Mouse (Mus musculus): ENCODE measurements around the gene Mta2. TPM values are rescaled to one million over a fixed set of nuclear protein-coding genes. Genes with fewer than 3 reads are reported as not detected.

Gene Mta2
- polyA plus RNA-seq, 1 experiment from 2014 or later, result 153 TPM

DNA sequence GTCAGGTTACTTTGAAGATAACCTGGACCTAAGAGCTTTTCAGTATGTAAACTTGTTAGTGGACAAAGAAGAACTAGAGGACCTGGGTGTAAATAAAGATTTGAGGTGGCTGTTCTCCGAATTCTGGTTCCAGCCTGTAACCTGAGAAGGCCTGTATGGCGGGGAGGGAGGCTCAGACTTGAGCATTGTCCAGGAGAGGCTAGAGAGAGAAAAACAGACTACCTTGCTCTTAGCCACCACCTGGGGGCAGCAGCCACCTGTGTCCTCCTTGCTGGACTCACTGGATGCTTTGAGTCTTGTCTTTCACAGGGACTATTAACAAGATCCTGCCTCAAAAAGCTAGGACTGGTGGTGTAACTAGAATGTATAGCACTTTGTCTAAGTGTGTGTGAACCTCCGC lies 34.9 kb downstream of the Mta2 start:
- peak; percentile 78 for ATAC-seq
- no peak overlapping the region for H3K4me2 ChIP-seq (replicated peaks)
- no peaks in the 10 kb centered on the region for H3K27me3 ChIP-seq
- H3K36me3 ChIP-seq, result peaks cover 95% of the 10 kb centered on the region
- no peak overlapping the region for H3K27ac ChIP-seq
- H3K4me1 ChIP-seq (replicated peaks), result peaks cover 6% of the 10 kb centered on the region; the same call in 1 of the 2 replicates
- 47% methylated on average over 3 of the region's 3 CpGs for WGBS
- H3K9me3 ChIP-seq, result no peaks in the 10 kb centered on the region
- no peak overlapping the region for H3K4me3 ChIP-seq (replicated peaks)
- H3K9ac ChIP-seq (replicated peaks), result no peak overlapping the region

DNA sequence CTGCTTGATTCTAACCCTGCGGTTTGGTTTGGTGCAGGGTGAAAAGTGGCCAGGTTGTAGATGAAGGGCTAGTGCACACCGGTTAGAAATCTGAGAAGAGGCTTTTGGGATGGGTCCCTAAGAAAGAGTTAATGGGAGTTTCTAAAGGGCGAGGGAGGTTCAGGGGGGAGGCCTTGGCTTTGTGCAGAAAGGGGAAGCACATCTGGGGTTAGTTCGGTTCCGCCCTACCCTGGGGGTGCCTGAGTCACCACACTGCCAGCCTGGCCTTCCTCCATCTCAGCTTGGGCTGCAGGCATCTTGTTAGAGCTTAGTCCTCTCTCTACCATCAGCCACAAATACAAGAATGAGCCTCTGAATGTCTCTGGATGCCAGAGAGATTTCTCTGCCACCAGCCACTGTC lies 39.1 kb downstream of the Mta2 start:
- H3K4me1 ChIP-seq (replicated peaks), result peaks cover 45% of the 10 kb centered on the region
- no peak overlapping the region for H3K4me2 ChIP-seq (replicated peaks)
- 72% methylated on average over 5 of the region's 5 CpGs for WGBS
- H3K4me3 ChIP-seq (replicated peaks), result no peak overlapping the region
- ATAC-seq, result no peak
- H3K27ac ChIP-seq, result 0 out of 2 replicates have a peak overlapping the region, but pooled peaks have one; percentile 19
- no peak overlapping the region for H3K9ac ChIP-seq (replicated peaks)
- H3K9me3 ChIP-seq, result no peaks in the 10 kb centered on the region
- H3K36me3 ChIP-seq, result peaks cover 57% of the 10 kb centered on the region
- H3K27me3 ChIP-seq, result no peaks in the 10 kb centered on the region

DNA sequence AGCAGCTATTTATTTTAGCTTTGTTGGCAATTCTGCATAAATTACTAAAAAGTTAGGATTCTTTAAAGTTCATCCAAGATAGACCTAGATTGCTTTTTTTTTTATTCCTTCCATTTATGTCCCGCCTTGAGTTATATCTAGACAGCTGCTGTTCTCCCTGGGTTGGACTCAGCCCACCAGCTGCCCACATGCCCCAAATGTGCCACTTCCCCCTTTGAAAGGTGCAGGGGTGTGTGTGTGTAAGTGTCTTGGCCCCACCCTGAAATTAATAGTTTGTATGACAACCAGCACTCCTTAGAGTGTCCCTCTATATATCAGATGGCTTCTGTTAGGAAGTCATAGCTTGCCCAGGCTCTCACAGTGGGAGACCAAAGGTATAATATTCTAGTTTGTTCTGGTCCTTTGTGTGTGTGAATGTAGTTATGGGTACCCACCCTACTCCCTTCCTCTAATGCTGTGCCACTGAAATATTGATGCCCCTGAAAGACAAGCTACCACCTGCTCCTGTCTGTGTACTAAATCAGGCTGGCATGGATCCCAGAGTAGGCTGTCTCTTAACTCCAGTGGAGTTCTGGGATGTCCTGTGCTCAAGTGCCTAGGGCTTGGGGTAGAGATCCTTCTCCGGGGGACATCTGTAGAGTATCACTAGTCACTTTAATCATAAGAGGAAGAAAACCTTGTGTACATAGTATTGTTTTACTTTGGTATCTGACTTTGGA lies 39.9 kb downstream of the Mta2 start:
- Histone ChIP-seq H3K9ac (replicated peaks) (no peak overlapping the region), H3K4me3 (replicated peaks) (no peak overlapping the region), H3K4me1 (replicated peaks) (peaks cover 45% of the 10 kb centered on the region), H3K9me3 (no peaks in the 10 kb centered on the region), H3K27me3 (0 out of 2 replicates have a peak, but pooled peaks cover 3% of the 10 kb centered on the region), H3K27ac (no peak overlapping the region), H3K4me2 (replicated peaks) (no peak overlapping the region), H3K36me3 (peaks cover 48% of the 10 kb centered on the region)
- no peak for ATAC-seq
- WGBS, result 83% methylated on average over 2 of the region's 2 CpGs

DNA sequence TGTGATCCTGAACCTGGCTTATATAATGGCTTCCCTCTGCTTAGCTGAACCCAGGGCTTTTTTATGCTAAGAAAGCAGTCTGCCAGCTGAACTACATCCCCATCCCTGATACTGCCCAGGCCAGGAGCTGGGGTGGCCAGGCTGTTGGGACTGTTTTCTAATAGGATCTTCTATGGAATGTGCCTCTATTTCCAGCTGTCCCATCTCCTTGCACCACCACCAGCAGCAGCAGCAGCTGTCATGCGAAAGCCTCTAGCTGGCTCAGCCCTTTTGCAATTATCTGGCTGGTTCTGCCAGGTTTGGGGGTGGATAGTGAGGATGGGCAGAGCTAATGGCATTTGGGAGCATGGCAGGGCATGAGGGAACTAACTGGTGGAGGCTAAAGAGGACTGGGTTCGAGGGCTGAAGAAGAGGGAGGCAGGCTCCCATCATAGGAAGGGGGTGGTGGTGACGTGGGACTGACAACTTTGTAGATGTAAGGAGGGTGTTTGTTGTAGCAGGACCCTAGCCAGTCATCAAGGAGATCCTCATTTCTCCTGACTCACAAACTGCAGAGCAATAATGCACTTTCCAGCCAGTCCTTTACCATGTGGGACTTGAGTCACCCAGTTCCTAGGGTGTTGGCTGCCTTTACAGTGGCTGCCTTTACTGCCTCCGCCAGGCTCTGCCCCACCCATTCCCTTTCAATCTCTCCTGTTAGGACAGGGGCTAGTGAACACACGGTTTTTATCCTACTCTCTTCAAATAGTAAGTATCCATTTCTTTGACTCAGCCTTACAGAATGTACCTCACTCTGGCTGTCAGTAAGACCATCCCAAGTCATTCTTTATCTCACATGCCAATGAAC lies 40.9 kb downstream of the Mta2 start:
- Histone ChIP-seq H3K27ac (no peak overlapping the region), H3K4me1 (replicated peaks) (peaks cover 45% of the 10 kb centered on the region), H3K27me3 (peaks cover 7% of the 10 kb centered on the region; the same call in 1 of the 2 replicates), H3K9ac (replicated peaks) (no peak overlapping the region), H3K9me3 (no peaks in the 10 kb centered on the region), H3K36me3 (peaks cover 40% of the 10 kb centered on the region), H3K4me3 (replicated peaks) (no peak overlapping the region), H3K4me2 (replicated peaks) (no peak overlapping the region)
- 57% methylated on average over 5 of the region's 5 CpGs for WGBS
- ATAC-seq, result no peak

DNA sequence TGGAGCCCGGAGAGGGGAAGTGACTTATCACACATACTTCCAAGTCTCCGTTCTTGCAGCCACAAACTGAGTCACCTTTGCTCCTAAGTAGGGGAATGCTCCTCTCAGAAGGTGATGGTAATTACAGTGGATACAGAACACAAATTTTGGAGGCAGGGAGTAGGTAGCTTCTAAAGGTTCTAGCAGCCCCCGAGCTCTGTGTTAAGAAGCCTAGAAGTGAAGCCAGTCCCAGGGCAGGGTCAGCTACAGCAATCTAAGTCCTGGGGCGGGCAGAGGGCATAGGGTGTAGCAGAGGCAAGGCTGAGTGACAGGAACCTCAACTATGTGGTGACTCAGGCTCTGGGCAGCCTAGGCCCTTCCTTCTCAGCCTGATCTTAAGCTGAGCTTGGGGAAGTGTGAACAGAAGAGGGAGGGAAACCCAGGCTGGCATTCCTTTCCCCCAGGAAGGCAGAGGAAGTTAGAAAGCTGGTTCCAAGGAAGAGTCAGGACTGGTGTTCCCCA lies 41.5 kb downstream of the Mta2 start:
- Histone ChIP-seq H3K9me3 (no peaks in the 10 kb centered on the region), H3K36me3 (peaks cover 33% of the 10 kb centered on the region), H3K27me3 (peaks cover 14% of the 10 kb centered on the region), H3K9ac (replicated peaks) (no peak overlapping the region), H3K27ac (peak overlapping the region; percentile 61; the same call in 1 of the 2 replicates), H3K4me2 (replicated peaks) (no peak overlapping the region), H3K4me1 (replicated peaks) (peaks cover 48% of the 10 kb centered on the region), H3K4me3 (replicated peaks) (no peak overlapping the region)
- no peak for ATAC-seq
- WGBS, result 54% methylated on average over 4 of the region's 4 CpGs

DNA sequence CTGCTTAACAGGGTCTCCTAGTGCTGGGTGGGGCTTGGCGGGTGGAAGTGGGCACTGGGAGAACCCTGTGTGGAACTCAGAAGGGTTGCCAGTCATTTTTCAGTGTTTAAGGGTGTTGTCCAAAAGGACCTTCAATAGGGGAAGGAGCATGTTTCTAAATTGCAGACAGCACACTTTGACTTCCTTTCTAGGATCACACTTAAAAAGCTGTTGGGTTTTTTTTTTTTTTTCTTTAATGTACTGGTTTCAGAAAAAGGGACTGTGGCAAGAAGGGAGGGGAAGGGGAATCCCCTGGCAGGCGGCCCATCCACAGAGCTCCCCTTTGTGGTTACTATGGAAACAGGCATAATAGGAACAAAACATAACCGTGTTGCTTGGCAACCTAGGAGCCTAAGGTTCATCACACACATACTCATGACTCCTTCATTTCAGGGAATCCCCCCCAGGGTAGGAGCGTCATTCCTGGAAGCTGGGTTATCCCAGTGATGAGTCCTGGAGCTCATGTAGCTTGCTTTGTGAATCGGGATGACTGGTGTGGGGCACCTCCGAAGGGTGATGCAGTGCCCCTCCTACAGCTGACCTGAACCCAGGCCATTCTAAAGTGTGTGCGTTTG lies 42.7 kb downstream of the Mta2 start:
- Histone ChIP-seq H3K9me3 (no peaks in the 10 kb centered on the region), H3K4me3 (replicated peaks) (peak overlapping the region; percentile 14; the same call in 1 of the 2 replicates), H3K36me3 (peaks cover 21% of the 10 kb centered on the region), H3K27me3 (peaks cover 26% of the 10 kb centered on the region), H3K4me1 (replicated peaks) (peaks cover 53% of the 10 kb centered on the region), H3K9ac (replicated peaks) (no peak overlapping the region; the same call in 1 of the 2 replicates), H3K27ac (peak overlapping the region; percentile 75), H3K4me2 (replicated peaks) (peak overlapping the region; percentile 42)
- ATAC-seq, result peak; percentile 82
- WGBS, result 3% methylated on average over 7 of the region's 7 CpGs

DNA sequence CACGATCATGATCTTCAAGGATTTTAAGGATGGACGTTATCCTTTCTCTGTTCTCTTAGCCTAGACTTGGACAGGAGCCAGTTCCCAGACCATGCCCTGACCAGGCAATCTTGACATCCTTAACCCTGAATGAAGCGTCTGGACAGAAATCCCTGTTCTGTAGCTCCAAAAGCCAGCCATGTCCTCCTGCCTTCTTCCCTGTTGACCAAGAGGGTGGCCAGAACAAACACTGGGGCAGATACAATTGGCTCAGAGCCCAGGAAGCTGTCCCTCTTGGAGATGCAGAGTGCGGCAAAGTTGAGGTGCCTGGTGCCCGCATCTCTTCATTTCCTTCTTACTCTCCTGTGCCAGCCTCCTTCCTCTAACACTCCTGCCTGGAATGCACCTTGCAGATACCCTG lies 44.2 kb downstream of the Mta2 start:
- no peak overlapping the region for H3K27ac ChIP-seq
- no peak overlapping the region for H3K4me2 ChIP-seq (replicated peaks)
- peaks cover 7% of the 10 kb centered on the region; the same call in 1 of the 2 replicates for H3K36me3 ChIP-seq
- no peak for ATAC-seq
- peaks cover 67% of the 10 kb centered on the region for H3K4me1 ChIP-seq (replicated peaks)
- no peak overlapping the region for H3K4me3 ChIP-seq (replicated peaks)
- no peak overlapping the region for H3K9ac ChIP-seq (replicated peaks)
- peaks cover 41% of the 10 kb centered on the region for H3K27me3 ChIP-seq
- no peaks in the 10 kb centered on the region for H3K9me3 ChIP-seq
- WGBS, result 62% methylated on average over 5 of the region's 5 CpGs

DNA sequence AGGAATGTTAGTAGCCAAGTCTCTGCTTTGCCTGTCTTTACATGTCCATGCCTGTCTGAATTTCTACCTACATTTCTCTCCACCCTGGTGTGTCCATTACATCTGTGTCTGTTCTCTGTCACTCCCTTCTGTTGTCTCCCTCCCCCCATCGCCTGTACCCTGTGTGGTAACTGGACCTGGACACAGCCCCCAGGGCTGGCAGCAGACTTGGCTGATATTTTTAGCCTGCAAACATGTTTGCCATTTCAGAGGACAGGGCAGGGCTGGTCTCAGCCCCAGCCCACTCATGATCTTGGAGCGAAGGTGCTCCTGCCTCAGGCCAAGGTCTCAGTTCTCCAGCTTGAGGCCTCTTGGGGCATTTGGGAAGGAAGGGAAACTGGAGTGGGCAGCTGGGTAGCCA lies 46.1 kb downstream of the Mta2 start:
- Histone ChIP-seq H3K9ac (replicated peaks) (no peak overlapping the region), H3K9me3 (no peaks in the 10 kb centered on the region), H3K4me2 (replicated peaks) (no peak overlapping the region), H3K4me3 (replicated peaks) (no peak overlapping the region), H3K36me3 (no peaks in the 10 kb centered on the region), H3K27me3 (peaks cover 57% of the 10 kb centered on the region), H3K27ac (no peak overlapping the region), H3K4me1 (replicated peaks) (peaks cover 54% of the 10 kb centered on the region)
- no peak for ATAC-seq
- WGBS, result 63% methylated on average over 2 of the region's 2 CpGs

DNA sequence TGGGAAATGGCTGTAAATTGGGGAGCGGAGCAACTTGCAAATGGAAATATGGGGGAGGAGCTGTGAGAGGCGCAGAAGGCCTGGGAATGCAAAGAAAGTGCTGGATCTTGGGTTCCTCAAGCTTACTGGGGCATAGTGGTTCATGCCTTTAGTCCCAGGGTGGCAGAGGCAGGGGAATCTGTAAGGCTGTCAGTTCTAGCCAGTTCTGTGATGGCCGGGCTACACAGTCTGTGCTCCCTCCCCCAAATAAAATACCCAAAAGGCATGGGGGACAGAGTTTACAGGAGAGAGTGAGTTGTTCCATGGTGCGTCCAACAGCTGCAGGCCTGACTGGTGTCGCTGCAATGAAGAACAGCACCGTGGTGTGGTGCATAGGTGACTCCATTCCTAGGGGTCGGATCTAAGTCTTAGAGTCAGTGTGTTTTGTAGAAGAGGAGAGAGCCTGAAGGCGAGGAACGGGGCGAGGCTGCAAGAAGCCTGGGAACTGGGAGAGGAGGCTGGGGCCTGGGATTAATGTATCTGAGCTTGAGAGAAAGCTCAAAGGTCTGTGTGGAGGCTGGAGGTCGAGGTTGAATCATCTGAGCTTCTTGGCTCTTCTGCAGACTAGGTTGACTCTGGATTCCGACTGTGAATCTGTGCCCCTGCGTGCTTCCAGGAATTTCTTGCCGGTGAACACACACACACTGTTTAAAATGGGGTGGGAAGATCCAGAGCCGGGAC lies 46.8 kb downstream of the Mta2 start:
- no peak for ATAC-seq
- H3K27ac ChIP-seq, result no peak overlapping the region
- 13% methylated on average over 15 of the region's 15 CpGs for WGBS
- no peaks in the 10 kb centered on the region for H3K9me3 ChIP-seq
- no peaks in the 10 kb centered on the region for H3K36me3 ChIP-seq
- peak overlapping the region; percentile 71 for H3K4me2 ChIP-seq (replicated peaks)
- peaks cover 47% of the 10 kb centered on the region for H3K4me1 ChIP-seq (replicated peaks)
- peak overlapping the region; percentile 46 for H3K4me3 ChIP-seq (replicated peaks)
- peaks cover 57% of the 10 kb centered on the region for H3K27me3 ChIP-seq
- peak overlapping the region; percentile 56 for H3K9ac ChIP-seq (replicated peaks)

DNA sequence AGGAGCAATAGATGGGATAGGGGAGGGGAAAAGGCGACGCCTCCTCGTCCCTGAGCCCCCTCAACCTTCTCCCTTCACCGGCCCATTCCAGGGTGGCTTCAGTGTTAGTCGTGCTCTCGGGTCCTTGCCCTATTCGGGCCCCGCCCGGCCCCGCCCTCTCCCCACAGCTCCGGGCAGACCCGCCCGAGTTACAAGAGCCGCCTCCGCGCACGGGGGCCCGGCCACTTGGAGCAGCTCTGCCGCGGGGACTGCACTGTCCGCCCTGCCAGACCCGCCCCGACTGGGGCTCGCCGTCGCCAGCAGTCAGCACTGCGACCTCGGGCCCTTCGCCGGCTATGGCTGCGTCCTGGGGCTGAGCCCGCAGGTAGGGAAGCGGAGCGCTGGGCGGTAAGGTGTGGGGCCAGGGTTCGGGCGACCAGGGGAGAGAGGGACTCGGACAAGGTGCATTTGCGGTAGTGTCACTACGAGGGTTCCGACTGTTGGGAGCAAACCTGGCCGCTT lies 47.4 kb downstream of the Mta2 start, which contains the start of gene Ahnak:
Gene Ahnak, plus strand, starts transcription at position 219 of the 501 bp plus-strand sequence.
- H3K4me3 ChIP-seq (replicated peaks), result peak within 1 kb of the TSS; percentile 46
- H3K27ac ChIP-seq, result no peak within 1 kb of the TSS
- H3K9ac ChIP-seq (replicated peaks), result peak within 1 kb of the TSS; percentile 56
- no peaks in the 10 kb centered on the region for H3K36me3 ChIP-seq
- under 1% methylated on average over 42 of the region's 42 CpGs for WGBS
- peaks cover 41% of the 10 kb centered on the region for H3K4me1 ChIP-seq (replicated peaks)
- H3K27me3 ChIP-seq, result peaks cover 57% of the 10 kb centered on the region
- peak within 1 kb of the TSS; percentile 71 for H3K4me2 ChIP-seq (replicated peaks)
- peak; percentile 25 for ATAC-seq
- no peaks in the 10 kb centered on the region for H3K9me3 ChIP-seq

Measured in midbrain, embryonic 13.5 days (tissue).